Mouse (Mus musculus) ovary, postnatal 10 days (tissue): ENCODE measurements around the gene Scn5a.

Experiments
- DNase-seq: peaks from one replicate; pipeline ENCODE4 v3.0.0; 2022; ENCODE audit warnings: low spot score

The Scn5a gene

GRCm38 (mm10) chr9:119460410-119460809 lies 118.4 kb downstream of the Scn5a start:
- peak; percentile 27 for DNase-seq

- DNase-seq = no peak
Measured at GRCm38 (mm10) chr9:119457122-119457521, 121.7 kb downstream of the Scn5a start.

GRCm38 (mm10) chr9:119455967-119456366 lies 122.8 kb downstream of the Scn5a start:
- no peak for DNase-seq

- no peak for DNase-seq
Measured at GRCm38 (mm10) chr9:119445737-119446136, 133.1 kb downstream of the Scn5a start.

DNA sequence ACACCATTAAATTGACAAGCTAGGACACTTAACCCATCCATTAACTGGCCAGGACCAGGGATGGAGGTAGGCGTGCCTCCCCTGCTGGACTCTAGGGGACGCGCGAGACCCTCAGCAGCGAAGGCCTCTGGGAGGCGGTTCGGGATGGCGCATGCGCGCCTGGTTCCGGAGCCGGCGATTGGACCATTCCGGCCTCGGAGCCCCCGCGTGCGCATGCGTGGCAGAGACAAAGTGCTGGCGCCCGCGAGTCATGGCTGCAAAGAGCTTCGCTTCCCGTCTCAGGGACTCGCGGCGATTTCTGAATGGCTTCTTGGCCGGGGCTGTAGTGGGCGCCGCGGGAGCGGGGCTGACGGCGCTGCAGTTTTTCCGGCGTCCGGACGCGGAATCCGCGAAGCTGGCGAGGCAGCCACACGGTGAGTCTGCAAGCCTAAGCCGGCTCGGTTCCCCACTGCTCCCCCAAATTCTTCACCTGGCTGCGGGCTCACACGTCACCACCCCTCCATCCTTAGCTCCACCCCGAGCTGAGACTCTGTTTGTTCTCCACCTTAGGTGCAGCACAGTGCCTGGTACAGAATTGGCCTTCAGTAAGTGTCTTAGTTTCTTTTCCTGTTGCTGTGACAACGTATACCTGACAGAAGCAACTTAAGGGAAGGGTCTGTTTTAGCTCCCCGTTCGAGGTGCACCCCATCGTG lies 133.9 kb downstream of the Scn5a start, which contains the start of gene Exog:
Exog (plus strand) TSS at position 206 of the 692 bp plus-strand sequence.
- DNase-seq = peak; percentile 98

GRCm38 (mm10) chr9:119438498-119439000 lies 140.3 kb downstream of the Scn5a start:
- no peak for DNase-seq

DNA sequence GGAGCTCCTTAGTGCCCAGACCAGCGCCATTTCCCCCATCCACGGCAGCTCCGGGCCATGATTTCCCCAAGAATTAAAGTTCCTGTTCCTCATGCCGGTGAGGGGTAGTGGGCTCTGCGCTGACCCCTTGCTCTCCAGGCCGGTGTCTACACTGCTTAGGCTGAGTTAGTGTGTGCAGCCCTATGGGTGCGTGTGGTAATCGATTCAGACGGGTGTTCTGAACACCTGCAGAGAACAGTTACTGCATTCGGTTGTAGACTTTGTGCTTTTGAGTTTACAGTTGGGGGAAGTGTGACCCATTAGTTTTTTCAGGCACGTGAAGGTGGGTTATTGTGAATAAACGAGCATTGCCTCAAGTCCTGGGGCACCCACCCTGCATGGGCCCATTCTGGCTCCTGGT lies 140.8 kb downstream of the Scn5a start:
- no peak for DNase-seq

- DNase-seq = no peak
Measured at GRCm38 (mm10) chr9:119435855-119436254, 143.0 kb downstream of the Scn5a start.
